Mouse (Mus musculus) G1E (cell line): ENCODE results near the gene 4921539E11Rik. TPM values are rescaled to one million over a fixed set of nuclear protein-coding genes. Genes with fewer than 3 reads are reported as not detected.

Experiments used
- ATAC-seq: 2 replicates; pipeline ENCODE4 v1.8.0; 2016; ENCODE audit warnings: mild to moderate bottlenecking; ENCODE audit not compliant: insufficient number of reproducible peaks, poor library complexity, low FRiP score, severe bottlenecking; ENCODE audit errors: extremely low read depth
- DNase-seq: peaks from one replicate; pipeline ENCODE4 v3.0.0; 2012; ENCODE audit warnings: low spot score
- H3K27me3 ChIP-seq: 2 replicates; pipeline ENCODE4 v1.6.1; 2012; ENCODE audit warnings: mild to moderate bottlenecking, low read length, inconsistent platforms; ENCODE audit not compliant: insufficient read depth
- H3K36me3 ChIP-seq: replicated peaks from 2 replicates; pipeline ENCODE3; 2012; ENCODE audit warnings: mild to moderate bottlenecking, inconsistent platforms
- H3K4me1 ChIP-seq: 2 replicates; pipeline ENCODE4 v1.6.1; 2012; ENCODE audit warnings: low read depth, low read length, inconsistent platforms, mixed read lengths; ENCODE audit not compliant: insufficient read depth
- H3K4me3 ChIP-seq: 2 replicates; pipeline ENCODE4 v1.5.1; 2012; ENCODE audit warnings: low read depth, mild to moderate bottlenecking, inconsistent platforms, low read length, moderate library complexity, mixed read lengths
- H3K9me3 ChIP-seq: replicated peaks from 2 replicates; pipeline ENCODE4 v1.6.1; 2012; ENCODE audit warnings: inconsistent platforms
- CTCF ChIP-seq: IDR thresholded peaks from 2 replicates; pipeline ENCODE4 v1.5.1; 2012; ENCODE audit warnings: low read depth, low read length, inconsistent platforms, mixed read lengths
- GATA1 ChIP-seq: IDR thresholded peaks from 2 replicates; pipeline ENCODE4 v1.6.1; 2012; ENCODE audit warnings: borderline replicate concordance, low read length, inconsistent platforms, mixed read lengths
- GATA2 ChIP-seq: IDR thresholded peaks from 2 replicates; pipeline ENCODE4 v1.6.1; 2012; ENCODE audit warnings: low read depth, low read length, inconsistent platforms, borderline replicate concordance
- POLR2AphosphoS5 ChIP-seq: IDR thresholded peaks from 2 replicates; pipeline ENCODE4 v1.6.1; 2012; ENCODE audit warnings: low read depth, low read length, inconsistent platforms; ENCODE audit not compliant: insufficient replicate concordance
- TAL1 ChIP-seq: conservative IDR thresholded peaks from 2 replicates; pipeline ENCODE4 v1.6.1; 2012; ENCODE audit warnings: low read depth, low read length, inconsistent platforms, mixed read lengths
- polyA plus RNA-seq: library from polyadenylated mRNA; stranded (reverse); fragments of >175 nt; gene quantifications from 2 replicates; pipeline ENCODE4 v1.2.3, GENCODE M21; 2012
- total RNA-seq, 2 experiments: library from RNA; stranded (forward) in 1 of 2; stranded (reverse) in 1 of 2; fragments of 200-1000 nt in 1 of 2; fragments of >200 nt in 1 of 2; fragmentation: Nextera tagmentation in 1 of 2; gene quantifications; 2 replicates each; pipeline ENCODE4 v1.2.3; 2014 to 2017

The 4921539E11Rik gene
- total and polyA plus RNA-seq, 3 experiments, result 0.22 TPM; not detected in 2

GRCm38 (mm10) chr4:103219011-103219410 is 71.7 kb downstream of the 4921539E11Rik start:
- ATAC-seq, result no peak
- H3K36me3 ChIP-seq, result peaks cover 5% of the 10 kb centered on the region

GRCm38 (mm10) chr4:103216046-103216445 is 74.6 kb downstream of the 4921539E11Rik start:
- H3K4me3 ChIP-seq, result no peak overlapping the region
- no peak for DNase-seq

More at GRCm38 (mm10) chr4:103219011-103219410, 71.7 kb downstream of the 4921539E11Rik start:
- Histone ChIP-seq H3K9me3 (no peaks in the 10 kb centered on the region), H3K27me3 (no peaks in the 10 kb centered on the region), H3K4me1 (peaks cover 32% of the 10 kb centered on the region), H3K4me3 (no peak overlapping the region)
- DNase-seq, result no peak
- no peak for TF ChIP-seq CTCF
- TF ChIP-seq GATA2, result no peak
- no peak for TF ChIP-seq GATA1
- no peak for TF ChIP-seq TAL1
- TF ChIP-seq POLR2AphosphoS5, result no peak

GRCm38 (mm10) chr4:103214925-103215820 is 75.5 kb downstream of the 4921539E11Rik start, which contains the start of gene Slc35d1:
Slc35d1 (minus strand) TSS chr4:103215164.
- H3K27me3 ChIP-seq, result no peaks in the 10 kb centered on the region
- peak within 1 kb of the TSS; percentile 92 for H3K4me3 ChIP-seq
- H3K36me3 ChIP-seq, result peaks cover 22% of the 10 kb centered on the region
- TF ChIP-seq POLR2AphosphoS5 (no peak), GATA1 (no peak), TAL1 (no peak), GATA2 (no peak), CTCF (no peak)
- H3K9me3 ChIP-seq, result no peaks in the 10 kb centered on the region
- H3K4me1 ChIP-seq, result peaks cover 34% of the 10 kb centered on the region
- DNase-seq (peak; percentile 76), ATAC-seq (peak; percentile 46; the same call in 1 of the 2 replicates)

More at GRCm38 (mm10) chr4:103216046-103216445, 74.6 kb downstream of the 4921539E11Rik start:
- Histone ChIP-seq H3K27me3 (no peaks in the 10 kb centered on the region), H3K9me3 (no peaks in the 10 kb centered on the region), H3K36me3 (peaks cover 17% of the 10 kb centered on the region), H3K4me1 (peaks cover 34% of the 10 kb centered on the region)
- no peak for TF ChIP-seq GATA1
- no peak for ATAC-seq

GRCm38 (mm10) chr4:103214498-103214924 is 76.2 kb downstream of the 4921539E11Rik start:
- H3K9me3 ChIP-seq, result no peaks in the 10 kb centered on the region
- ATAC-seq (peak; percentile 45; the same call in 1 of the 2 replicates), DNase-seq (peak; percentile 64)
- peaks cover 35% of the 10 kb centered on the region for H3K4me1 ChIP-seq
- TF ChIP-seq GATA2 (no peak), POLR2AphosphoS5 (no peak), CTCF (no peak), TAL1 (no peak), GATA1 (no peak)
- no peaks in the 10 kb centered on the region for H3K27me3 ChIP-seq
- H3K36me3 ChIP-seq, result peaks cover 29% of the 10 kb centered on the region
- peak overlapping the region; percentile 92 for H3K4me3 ChIP-seq

GRCm38 (mm10) chr4:103213859-103214497 is 76.7 kb downstream of the 4921539E11Rik start:
- DNase-seq, result no peak
- ATAC-seq, result 0 out of 2 replicates have a peak, but pooled peaks have one; percentile 16

GRCm38 (mm10) chr4:103208553-103208952 is 82.1 kb downstream of the 4921539E11Rik start:
- TF ChIP-seq GATA1 (no peak), TAL1 (no peak), CTCF (no peak), GATA2 (no peak), POLR2AphosphoS5 (no peak)
- Histone ChIP-seq H3K9me3 (no peaks in the 10 kb centered on the region), H3K4me1 (peaks cover 38% of the 10 kb centered on the region), H3K4me3 (no peak overlapping the region), H3K27me3 (no peaks in the 10 kb centered on the region), H3K36me3 (peaks cover 70% of the 10 kb centered on the region)
- peak; percentile 69 for ATAC-seq
- no peak for DNase-seq

More at GRCm38 (mm10) chr4:103213859-103214497, 76.7 kb downstream of the 4921539E11Rik start:
- H3K36me3 ChIP-seq, result peaks cover 34% of the 10 kb centered on the region
- no peaks in the 10 kb centered on the region for H3K27me3 ChIP-seq
- TF ChIP-seq CTCF, result no peak
- H3K4me1 ChIP-seq, result peaks cover 38% of the 10 kb centered on the region
- H3K4me3 ChIP-seq, result peak overlapping the region; percentile 92
- H3K9me3 ChIP-seq, result no peaks in the 10 kb centered on the region
